Mouse (Mus musculus): ENCODE measurements around the gene Casz1. TPM values are rescaled to one million over a fixed set of nuclear protein-coding genes. Genes with fewer than 3 reads are reported as not detected.
A peak's percentile ranks its signal among the peaks of the same experiment; 100 is the strongest.

Gene Casz1
- polyA plus RNA-seq, 1 experiment, result 120 TPM

- 55% methylated on average over 25 of the region's 25 CpGs for WGBS
Observed at GRCm38 (mm10) chr4:148950932-148951650, 146.9 kb downstream of the Casz1 start.

DNA sequence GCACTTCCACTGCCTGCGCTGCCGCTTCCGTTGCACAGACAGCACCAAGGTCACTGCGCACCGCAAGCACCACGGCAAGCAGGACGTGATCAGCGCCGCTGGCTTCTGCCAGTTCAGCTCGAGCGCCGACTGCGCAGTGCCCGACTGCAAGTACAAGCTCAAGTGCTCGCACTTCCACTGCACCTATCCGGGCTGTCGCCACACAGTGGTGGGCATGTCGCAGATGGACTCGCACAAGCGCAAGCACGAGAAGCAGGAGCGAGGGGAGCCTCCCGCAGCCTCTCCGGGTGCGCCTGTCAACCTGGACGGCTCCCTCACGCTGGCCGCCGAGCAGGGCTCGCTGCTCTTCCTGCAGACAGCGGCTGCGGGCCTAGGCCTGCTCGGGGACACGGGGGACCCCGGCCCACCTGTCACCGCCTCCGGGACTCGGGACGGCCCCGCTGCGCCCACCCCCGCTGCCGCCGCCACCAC, 147.6 kb downstream of the Casz1 start:
- H3K4me3 ChIP-seq (ENCODE audit: low read depth, low read length), result no peak overlapping the region
- TF ChIP-seq POLR2A (IDR thresholded peaks at IDR 0.05; ENCODE audit: low read depth, low read length) (no peak), CTCF (IDR thresholded peaks at IDR 0.05; ENCODE audit: extremely low read depth, insufficient read length, insufficient replicate concordance, low read depth, low read length) (no peak)
- WGBS, result 84% methylated on average over 44 of the region's 44 CpGs
- H3K27me3 ChIP-seq (ENCODE audit: control insufficient read depth, insufficient read depth, low read length), result no peaks in the 10 kb centered on the region
- H3K27ac ChIP-seq (ENCODE audit: insufficient read depth, low read depth, low read length), result no peak overlapping the region
- peaks cover 68% of the 10 kb centered on the region for H3K36me3 ChIP-seq (ENCODE audit: control insufficient read depth, insufficient read depth, low read length)
- H3K4me1 ChIP-seq (ENCODE audit: control insufficient read depth, insufficient read depth, insufficient read length, low read length), result peaks cover 12% of the 10 kb centered on the region

More at GRCm38 (mm10) chr4:148950932-148951650, 146.9 kb downstream of the Casz1 start:
- Histone ChIP-seq H3K36me3 (ENCODE audit: control insufficient read depth, insufficient read depth, low read length) (peaks cover 75% of the 10 kb centered on the region), H3K27ac (ENCODE audit: insufficient read depth, low read depth, low read length) (no peak overlapping the region), H3K4me3 (ENCODE audit: low read depth, low read length) (no peak overlapping the region), H3K4me1 (ENCODE audit: control insufficient read depth, insufficient read depth, insufficient read length, low read length) (peaks cover 12% of the 10 kb centered on the region), H3K27me3 (ENCODE audit: control insufficient read depth, insufficient read depth, low read length) (no peaks in the 10 kb centered on the region)
- TF ChIP-seq CTCF (IDR thresholded peaks at IDR 0.05; ENCODE audit: extremely low read depth, insufficient read length, insufficient replicate concordance, low read depth, low read length), result no peak
- TF ChIP-seq POLR2A (IDR thresholded peaks at IDR 0.05; ENCODE audit: low read depth, low read length), result no peak

DNA sequence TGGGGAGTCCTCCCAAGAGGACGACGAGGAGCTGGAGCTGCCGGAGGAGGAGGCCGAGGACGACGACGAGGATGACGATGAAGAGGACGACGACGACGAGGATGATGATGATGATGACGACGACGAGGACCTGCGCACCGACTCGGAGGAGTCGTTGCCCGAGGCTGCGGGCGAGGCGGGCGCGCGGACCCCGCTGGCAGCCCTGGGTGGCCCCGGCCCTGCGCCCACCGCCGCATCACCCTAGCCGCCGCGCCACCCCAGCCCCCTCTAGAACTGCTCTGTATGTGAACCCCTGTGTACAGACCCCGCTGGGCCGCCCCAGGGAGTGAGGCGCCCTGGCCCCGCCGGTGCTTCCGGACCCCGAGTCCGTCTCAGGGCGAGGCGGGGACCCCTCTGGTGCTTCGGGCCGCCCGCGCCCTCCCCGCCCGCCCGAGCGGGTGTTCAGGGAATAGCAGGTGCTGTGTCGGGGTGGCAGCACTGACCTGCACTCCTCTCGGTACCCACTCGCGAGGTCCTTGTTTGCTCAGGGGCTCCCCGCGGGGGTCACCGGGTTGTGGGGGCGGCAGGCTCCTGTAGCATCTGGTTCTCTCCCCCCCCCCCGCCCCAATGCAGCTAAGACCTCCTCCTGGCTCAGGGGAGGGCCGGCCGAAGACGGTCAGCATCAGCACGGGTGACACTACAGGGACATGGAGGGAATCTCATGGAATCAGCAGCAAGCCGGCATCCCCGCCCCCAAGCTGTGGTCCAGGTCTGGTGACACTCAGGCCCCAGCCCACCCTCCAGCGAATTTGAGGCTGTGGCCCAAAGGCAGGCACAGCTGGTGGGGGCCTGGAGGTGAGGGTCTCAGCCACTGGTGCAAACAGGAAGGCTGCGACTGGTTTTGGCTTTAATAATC, 148.3 kb downstream of the Casz1 start:
- Histone ChIP-seq H3K36me3 (ENCODE audit: control insufficient read depth, insufficient read depth, low read length) (peaks cover 60% of the 10 kb centered on the region), H3K4me3 (ENCODE audit: low read depth, low read length) (no peak overlapping the region), H3K27me3 (ENCODE audit: control insufficient read depth, insufficient read depth, low read length) (no peaks in the 10 kb centered on the region), H3K27ac (ENCODE audit: insufficient read depth, low read depth, low read length) (no peak overlapping the region), H3K4me1 (ENCODE audit: control insufficient read depth, insufficient read depth, insufficient read length, low read length) (peaks cover 12% of the 10 kb centered on the region)
- no peak for TF ChIP-seq POLR2A (IDR thresholded peaks at IDR 0.05; ENCODE audit: low read depth, low read length)
- 76% methylated on average over 66 of the region's 69 CpGs for WGBS

- Histone ChIP-seq H3K27me3 (ENCODE audit: control insufficient read depth, insufficient read depth, low read length) (no peaks in the 10 kb centered on the region), H3K4me1 (ENCODE audit: control insufficient read depth, insufficient read depth, insufficient read length, low read length) (peaks cover 12% of the 10 kb centered on the region), H3K4me3 (ENCODE audit: low read depth, low read length) (no peak overlapping the region), H3K36me3 (ENCODE audit: control insufficient read depth, insufficient read depth, low read length) (peaks cover 37% of the 10 kb centered on the region), H3K27ac (ENCODE audit: insufficient read depth, low read depth, low read length) (peak overlapping the region; percentile 26)
- TF ChIP-seq CTCF (IDR thresholded peaks at IDR 0.05; ENCODE audit: extremely low read depth, insufficient read length, insufficient replicate concordance, low read depth, low read length) (no peak), POLR2A (IDR thresholded peaks at IDR 0.05; ENCODE audit: low read depth, low read length) (no peak)
- WGBS, result 48% methylated on average over 14 of the region's 14 CpGs
Observed at GRCm38 (mm10) chr4:148955131-148955813, 151.0 kb downstream of the Casz1 start.

GRCm38 (mm10) chr4:148960011-148960410, 155.8 kb downstream of the Casz1 start:
- peak overlapping the region; percentile 37; the same call in 1 of the 2 replicates for H3K27ac ChIP-seq (ENCODE audit: insufficient read depth, low read depth, low read length)
- H3K4me3 ChIP-seq (ENCODE audit: low read depth, low read length), result no peak overlapping the region
- 86% methylated on average over 12 of the region's 12 CpGs for WGBS
- peaks cover 24% of the 10 kb centered on the region for H3K36me3 ChIP-seq (ENCODE audit: control insufficient read depth, insufficient read depth, low read length)
- TF ChIP-seq CTCF (IDR thresholded peaks at IDR 0.05; ENCODE audit: extremely low read depth, insufficient read length, insufficient replicate concordance, low read depth, low read length) (no peak), POLR2A (IDR thresholded peaks at IDR 0.05; ENCODE audit: low read depth, low read length) (no peak)
- no peaks in the 10 kb centered on the region for H3K27me3 ChIP-seq (ENCODE audit: control insufficient read depth, insufficient read depth, low read length)
- peaks cover 4% of the 10 kb centered on the region for H3K4me1 ChIP-seq (ENCODE audit: control insufficient read depth, insufficient read depth, insufficient read length, low read length)

- WGBS, result 90% methylated on average over 19 of the region's 19 CpGs
Observed at GRCm38 (mm10) chr4:148961081-148961480, 156.9 kb downstream of the Casz1 start.

More at GRCm38 (mm10) chr4:148961081-148961480, 156.9 kb downstream of the Casz1 start:
- Histone ChIP-seq H3K4me3 (ENCODE audit: low read depth, low read length) (peak overlapping the region; percentile 4), H3K27me3 (ENCODE audit: control insufficient read depth, insufficient read depth, low read length) (no peaks in the 10 kb centered on the region), H3K27ac (ENCODE audit: insufficient read depth, low read depth, low read length) (peak overlapping the region; percentile 37), H3K4me1 (ENCODE audit: control insufficient read depth, insufficient read depth, insufficient read length, low read length) (no peaks in the 10 kb centered on the region), H3K36me3 (ENCODE audit: control insufficient read depth, insufficient read depth, low read length) (peaks cover 29% of the 10 kb centered on the region)
- TF ChIP-seq CTCF (IDR thresholded peaks at IDR 0.05; ENCODE audit: extremely low read depth, insufficient read length, insufficient replicate concordance, low read depth, low read length) (no peak), POLR2A (IDR thresholded peaks at IDR 0.05; ENCODE audit: low read depth, low read length) (no peak)

All from small intestine, adult 2 months (tissue).